Mouse (Mus musculus): ENCODE measurements around the gene Olfml3. TPM values are rescaled to one million over a fixed set of nuclear protein-coding genes. Genes with fewer than 3 reads are reported as not detected.
A peak's percentile ranks its signal among the peaks of the same experiment; 100 is the strongest.

Gene Olfml3
- polyA plus RNA-seq, 1 experiment from 2014 or later: 3.3 TPM

- peak; percentile 81 for ATAC-seq (ENCODE audit: low read depth)
- Histone ChIP-seq H3K9ac (replicated peaks; ENCODE audit: low read depth, low read length) (no peak overlapping the region; the same call in 1 of the 2 replicates), H3K4me2 (ENCODE audit: low read depth, low read length) (peak overlapping the region; percentile 26), H3K4me1 (ENCODE audit: control insufficient read depth, insufficient read depth, low read length) (peaks cover 25% of the 10 kb centered on the region), H3K9me3 (ENCODE audit: control insufficient read depth, low read length) (no peaks in the 10 kb centered on the region), H3K27me3 (ENCODE audit: control insufficient read depth, insufficient read depth, low read length) (no peaks in the 10 kb centered on the region), H3K36me3 (ENCODE audit: control insufficient read depth, insufficient read depth, low read length) (no peaks in the 10 kb centered on the region), H3K27ac (ENCODE audit: low read depth, low read length) (no peak overlapping the region), H3K4me3 (ENCODE audit: low read depth, low read length) (no peak overlapping the region)
- WGBS: 11% methylated on average over 19 of the region's 19 CpGs
Measured at GRCm38 (mm10) chr3:103733799-103734695, 3.8 kb downstream of the Olfml3 start.

GRCm38 (mm10) chr3:103733176-103733575, 4.6 kb downstream of the Olfml3 start:
- Histone ChIP-seq H3K9ac (replicated peaks; ENCODE audit: low read depth, low read length) (no peak overlapping the region), H3K27me3 (ENCODE audit: control insufficient read depth, insufficient read depth, low read length) (no peaks in the 10 kb centered on the region), H3K36me3 (ENCODE audit: control insufficient read depth, insufficient read depth, low read length) (no peaks in the 10 kb centered on the region), H3K27ac (ENCODE audit: low read depth, low read length) (no peak overlapping the region), H3K9me3 (ENCODE audit: control insufficient read depth, low read length) (no peaks in the 10 kb centered on the region), H3K4me3 (ENCODE audit: low read depth, low read length) (no peak overlapping the region), H3K4me1 (ENCODE audit: control insufficient read depth, insufficient read depth, low read length) (peaks cover 25% of the 10 kb centered on the region), H3K4me2 (ENCODE audit: low read depth, low read length) (no peak overlapping the region)
- WGBS: 11% methylated on average over 2 of the region's 2 CpGs
- ATAC-seq (ENCODE audit: low read depth): no peak

- Histone ChIP-seq H3K36me3 (ENCODE audit: control insufficient read depth, insufficient read depth, low read length) (no peaks in the 10 kb centered on the region), H3K4me1 (ENCODE audit: control insufficient read depth, insufficient read depth, low read length) (peaks cover 21% of the 10 kb centered on the region), H3K4me2 (ENCODE audit: low read depth, low read length) (no peak overlapping the region), H3K27me3 (ENCODE audit: control insufficient read depth, insufficient read depth, low read length) (no peaks in the 10 kb centered on the region), H3K9ac (replicated peaks; ENCODE audit: low read depth, low read length) (no peak overlapping the region), H3K9me3 (ENCODE audit: control insufficient read depth, low read length) (no peaks in the 10 kb centered on the region), H3K4me3 (ENCODE audit: low read depth, low read length) (no peak overlapping the region), H3K27ac (ENCODE audit: low read depth, low read length) (no peak overlapping the region)
- WGBS: 82% methylated on average over 3 of the region's 3 CpGs
- ATAC-seq (ENCODE audit: low read depth): no peak
Measured at GRCm38 (mm10) chr3:103732116-103732515, 5.7 kb downstream of the Olfml3 start.

GRCm38 (mm10) chr3:103729850-103730249, 8.0 kb downstream of the Olfml3 start:
- Histone ChIP-seq H3K9ac (replicated peaks; ENCODE audit: low read depth, low read length) (no peak overlapping the region), H3K27ac (ENCODE audit: low read depth, low read length) (no peak overlapping the region), H3K4me2 (ENCODE audit: low read depth, low read length) (no peak overlapping the region), H3K27me3 (ENCODE audit: control insufficient read depth, insufficient read depth, low read length) (no peaks in the 10 kb centered on the region), H3K4me1 (ENCODE audit: control insufficient read depth, insufficient read depth, low read length) (peaks cover 13% of the 10 kb centered on the region; the same call in 1 of the 2 replicates), H3K4me3 (ENCODE audit: low read depth, low read length) (no peak overlapping the region), H3K9me3 (ENCODE audit: control insufficient read depth, low read length) (no peaks in the 10 kb centered on the region), H3K36me3 (ENCODE audit: control insufficient read depth, insufficient read depth, low read length) (no peaks in the 10 kb centered on the region)
- WGBS: 94% methylated on average over 9 of the region's 9 CpGs
- no peak for ATAC-seq (ENCODE audit: low read depth)

GRCm38 (mm10) chr3:103727813-103728326, 9.9 kb downstream of the Olfml3 start:
- Histone ChIP-seq H3K4me3 (ENCODE audit: low read depth, low read length) (no peak overlapping the region), H3K9me3 (ENCODE audit: control insufficient read depth, low read length) (no peaks in the 10 kb centered on the region), H3K9ac (replicated peaks; ENCODE audit: low read depth, low read length) (no peak overlapping the region), H3K4me2 (ENCODE audit: low read depth, low read length) (no peak overlapping the region), H3K36me3 (ENCODE audit: control insufficient read depth, insufficient read depth, low read length) (no peaks in the 10 kb centered on the region), H3K4me1 (ENCODE audit: control insufficient read depth, insufficient read depth, low read length) (no peaks in the 10 kb centered on the region), H3K27ac (ENCODE audit: low read depth, low read length) (no peak overlapping the region), H3K27me3 (ENCODE audit: control insufficient read depth, insufficient read depth, low read length) (no peaks in the 10 kb centered on the region)
- 48% methylated on average over 2 of the region's 2 CpGs for WGBS
- no peak for ATAC-seq (ENCODE audit: low read depth)

- Histone ChIP-seq H3K27ac (ENCODE audit: low read depth, low read length) (no peak overlapping the region), H3K27me3 (ENCODE audit: control insufficient read depth, insufficient read depth, low read length) (no peaks in the 10 kb centered on the region), H3K4me3 (ENCODE audit: low read depth, low read length) (no peak overlapping the region), H3K4me2 (ENCODE audit: low read depth, low read length) (no peak overlapping the region), H3K4me1 (ENCODE audit: control insufficient read depth, insufficient read depth, low read length) (no peaks in the 10 kb centered on the region), H3K9me3 (ENCODE audit: control insufficient read depth, low read length) (no peaks in the 10 kb centered on the region), H3K36me3 (ENCODE audit: control insufficient read depth, insufficient read depth, low read length) (no peaks in the 10 kb centered on the region), H3K9ac (replicated peaks; ENCODE audit: low read depth, low read length) (no peak overlapping the region)
- 46% methylated on average over 3 of the region's 3 CpGs for WGBS
- ATAC-seq (ENCODE audit: low read depth): no peak
Measured at GRCm38 (mm10) chr3:103726642-103727041, 11.2 kb downstream of the Olfml3 start.

- 51% methylated on average over 3 of the region's 3 CpGs for WGBS
- ATAC-seq (ENCODE audit: low read depth): no peak
Measured at GRCm38 (mm10) chr3:103724137-103724536, 13.7 kb downstream of the Olfml3 start.

GRCm38 (mm10) chr3:103718728-103719127, 19.1 kb downstream of the Olfml3 start:
- 94% methylated on average over 4 of the region's 4 CpGs for WGBS
- Histone ChIP-seq H3K9ac (replicated peaks; ENCODE audit: low read depth, low read length) (no peak overlapping the region), H3K4me1 (ENCODE audit: control insufficient read depth, insufficient read depth, low read length) (peaks cover 13% of the 10 kb centered on the region), H3K4me3 (ENCODE audit: low read depth, low read length) (no peak overlapping the region), H3K27me3 (ENCODE audit: control insufficient read depth, insufficient read depth, low read length) (no peaks in the 10 kb centered on the region), H3K4me2 (ENCODE audit: low read depth, low read length) (no peak overlapping the region), H3K9me3 (ENCODE audit: control insufficient read depth, low read length) (no peaks in the 10 kb centered on the region), H3K27ac (ENCODE audit: low read depth, low read length) (no peak overlapping the region), H3K36me3 (ENCODE audit: control insufficient read depth, insufficient read depth, low read length) (no peaks in the 10 kb centered on the region)
- no peak for ATAC-seq (ENCODE audit: low read depth)

More at GRCm38 (mm10) chr3:103724137-103724536, 13.7 kb downstream of the Olfml3 start:
- H3K4me2 ChIP-seq (ENCODE audit: low read depth, low read length): no peak overlapping the region
- H3K36me3 ChIP-seq (ENCODE audit: control insufficient read depth, insufficient read depth, low read length): no peaks in the 10 kb centered on the region
- no peaks in the 10 kb centered on the region for H3K9me3 ChIP-seq (ENCODE audit: control insufficient read depth, low read length)
- H3K4me1 ChIP-seq (ENCODE audit: control insufficient read depth, insufficient read depth, low read length): no peaks in the 10 kb centered on the region
- H3K4me3 ChIP-seq (ENCODE audit: low read depth, low read length): no peak overlapping the region
- H3K27me3 ChIP-seq (ENCODE audit: control insufficient read depth, insufficient read depth, low read length): no peaks in the 10 kb centered on the region
- H3K27ac ChIP-seq (ENCODE audit: low read depth, low read length): no peak overlapping the region
- H3K9ac ChIP-seq (replicated peaks; ENCODE audit: low read depth, low read length): no peak overlapping the region
